Mouse (Mus musculus): ENCODE measurements around the gene Bend5. TPM values are rescaled to one million over a fixed set of nuclear protein-coding genes. Genes with fewer than 3 reads are reported as not detected.
A peak's percentile ranks its signal among the peaks of the same experiment; 100 is the strongest.

Bend5 gene
- total and polyA plus RNA-seq, 3 experiments = 15.6 to 21.8 (median 19.3) TPM

DNA sequence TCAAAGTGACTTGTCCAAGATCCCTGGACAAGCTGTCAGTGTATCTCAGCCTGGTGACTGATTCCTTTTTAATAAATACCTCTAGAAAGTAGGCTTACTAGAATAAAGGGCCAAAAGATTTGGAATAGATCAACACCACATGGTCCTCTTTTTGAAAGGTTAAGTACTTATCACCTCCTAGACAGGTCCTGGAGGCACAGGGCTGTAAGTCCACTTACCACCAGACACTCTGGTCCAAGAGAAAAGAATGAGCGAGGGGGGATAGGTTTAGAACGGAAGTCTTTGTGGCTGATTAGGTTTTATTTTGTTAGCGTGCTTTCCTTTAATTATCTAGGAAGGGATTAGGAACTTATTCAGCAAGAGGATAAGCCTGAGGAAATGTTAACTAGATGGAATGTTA is 1.7 kb downstream of the Bend5 start:
- peaks cover 13 to 62% of the 10 kb centered on the region in 2 experiments for H3K4me1 ChIP-seq (ENCODE audit: control insufficient read depth in 1 of 2, insufficient read depth in 2 of 2)
- peak overlapping the region; percentile 79 for H3K9ac ChIP-seq (ENCODE audit: insufficient read depth, low read depth)
- peak overlapping the region; percentile 85 for H3K4me2 ChIP-seq (ENCODE audit: insufficient read depth, low read depth, poor library complexity, severe bottlenecking)
- peaks cover 0 to 15% of the 10 kb centered on the region in 2 experiments for H3K36me3 ChIP-seq (replicated peaks in 1 of 2; ENCODE audit: control insufficient read depth in 1 of 2, insufficient read depth in 1 of 2, low read length in 1 of 2)
- peaks cover 26% of the 10 kb centered on the region for H3K27me3 ChIP-seq (replicated peaks)
- H3K9me3 ChIP-seq (replicated peaks; ENCODE audit: low read length) = no peaks in the 10 kb centered on the region
- dilution Hi-C loops (cut with MboI; ENCODE audit: extremely low pct_ligation_motif_present, extremely low pct_unique_long_range_greater_than_20kb, low sequenced_read_pairs) = no loop called here
- TF ChIP-seq ETS1 (conservative IDR thresholded peaks at IDR 0.05; ENCODE audit: low read depth, low read length) = no peak
- TF ChIP-seq MXI1 (IDR thresholded peaks at IDR 0.05; ENCODE audit: low read depth, low read length) = peak; percentile 23; the same call in 1 of the 2 replicates
- no peak for TF ChIP-seq EP300 (IDR thresholded peaks at IDR 0.05; ENCODE audit: low read length)
- TF ChIP-seq SIN3A (IDR thresholded peaks at IDR 0.05; ENCODE audit: low read length) = no peak
- no peak for TF ChIP-seq JUN (IDR thresholded peaks at IDR 0.05; ENCODE audit: insufficient read depth, low read depth, low read length)
- H3K27ac ChIP-seq (ENCODE audit: insufficient read depth, low read depth) = no peak overlapping the region
- H3K4me3 ChIP-seq (replicated peaks in 1 of 3; ENCODE audit: low read depth in 2 of 3, low read length in 2 of 3, poor library complexity in 1 of 3) = peak overlapping the region in 2 of 3 experiments; percentile 72 to 78
- DNase-seq (ENCODE audit: extremely low read depth) = no peak
- H3K79me2 ChIP-seq (replicated peaks; ENCODE audit: control insufficient read depth, extremely low read depth, insufficient read depth, poor library complexity, severe bottlenecking) = peaks cover 53% of the 10 kb centered on the region
- in situ Hi-C loops (cut with MboI; ENCODE audit: low pct_ligation_motif_present, low pct_unique_long_range_greater_than_20kb, low sequenced_read_pairs) = no loop called here

DNA sequence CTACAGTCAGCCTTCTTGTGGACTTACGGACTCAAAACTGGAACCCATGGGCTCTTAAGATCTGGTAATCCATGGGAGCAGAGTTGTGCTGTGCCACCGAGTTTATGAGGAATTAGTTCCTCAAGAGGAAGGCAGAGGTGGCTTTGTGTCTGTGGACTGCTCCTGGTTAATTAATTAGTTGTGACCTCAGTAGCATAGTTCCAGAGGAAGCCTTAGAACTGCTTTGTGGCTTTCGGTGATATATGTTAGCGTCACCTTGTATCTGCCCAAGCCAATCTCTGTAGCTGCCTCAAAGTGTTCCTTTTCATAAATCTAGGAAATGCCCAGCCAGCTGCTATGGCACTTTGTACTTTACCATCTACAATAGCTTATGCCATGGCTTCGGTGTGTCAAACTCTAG is 2.9 kb downstream of the Bend5 start:
- peak overlapping the region; percentile 85 for H3K4me2 ChIP-seq (ENCODE audit: insufficient read depth, low read depth, poor library complexity, severe bottlenecking)
- peaks cover 54% of the 10 kb centered on the region for H3K79me2 ChIP-seq (replicated peaks; ENCODE audit: control insufficient read depth, extremely low read depth, insufficient read depth, poor library complexity, severe bottlenecking)
- H3K4me1 ChIP-seq (ENCODE audit: control insufficient read depth in 1 of 2, insufficient read depth in 2 of 2) = peaks cover 19 to 74% of the 10 kb centered on the region in 2 experiments
- peak overlapping the region; percentile 79 for H3K9ac ChIP-seq (ENCODE audit: insufficient read depth, low read depth)
- no peaks in the 10 kb centered on the region for H3K9me3 ChIP-seq (replicated peaks; ENCODE audit: low read length)
- in situ Hi-C loops (cut with MboI; ENCODE audit: low pct_ligation_motif_present, low pct_unique_long_range_greater_than_20kb, low sequenced_read_pairs) = no loop called here
- DNase-seq (ENCODE audit: extremely low read depth) = no peak
- H3K27me3 ChIP-seq (replicated peaks) = peaks cover 20% of the 10 kb centered on the region
- peaks cover 0 to 15% of the 10 kb centered on the region in 2 experiments for H3K36me3 ChIP-seq (replicated peaks in 1 of 2; ENCODE audit: control insufficient read depth in 1 of 2, insufficient read depth in 1 of 2, low read length in 1 of 2)
- no peak overlapping the region for H3K4me3 ChIP-seq (replicated peaks in 1 of 3; ENCODE audit: low read depth in 2 of 3, low read length in 2 of 3, poor library complexity in 1 of 3)
- dilution Hi-C loops (cut with MboI; ENCODE audit: extremely low pct_ligation_motif_present, extremely low pct_unique_long_range_greater_than_20kb, low sequenced_read_pairs) = no loop called here
- TF ChIP-seq KAT2A (IDR thresholded peaks at IDR 0.05; ENCODE audit: insufficient replicate concordance, low read length) (no peak), MAFK (IDR thresholded peaks at IDR 0.05; ENCODE audit: insufficient replicate concordance, low read length) (no peak), ELF1 (IDR thresholded peaks at IDR 0.05; ENCODE audit: low read depth, low read length) (no peak), SIN3A (IDR thresholded peaks at IDR 0.05; ENCODE audit: low read length) (no peak; the same call in 1 of the 2 replicates), UBTF (IDR thresholded peaks at IDR 0.05; ENCODE audit: low read depth, low read length) (no peak), MXI1 (IDR thresholded peaks at IDR 0.05; ENCODE audit: low read depth, low read length) (no peak), MYC (IDR thresholded peaks at IDR 0.05; ENCODE audit: low read depth, low read length) (no peak), ZMIZ1 (IDR thresholded peaks at IDR 0.05; ENCODE audit: low read depth, low read length) (no peak), POLR2A (IDR thresholded peaks at IDR 0.05; ENCODE audit: low read depth, low read length) (no peak), USF2 (conservative IDR thresholded peaks at IDR 0.05; ENCODE audit: low read depth, low read length) (no peak), IRF4 (IDR thresholded peaks at IDR 0.05; ENCODE audit: low read depth, low read length) (no peak), ZNF384 (IDR thresholded peaks at IDR 0.05; ENCODE audit: low read depth, low read length) (no peak), POLR2AphosphoS2 (IDR thresholded peaks at IDR 0.05; ENCODE audit: low read depth, low read length) (no peak), MAX (IDR thresholded peaks at IDR 0.05; ENCODE audit: low read length) (no peak), CHD1 (IDR thresholded peaks at IDR 0.05; ENCODE audit: low read depth, low read length) (no peak), JUND (conservative IDR thresholded peaks at IDR 0.05; ENCODE audit: low read depth, low read length) (no peak), MEF2A (IDR thresholded peaks at IDR 0.05; ENCODE audit: borderline replicate concordance, low read depth, low read length) (no peak), BHLHE40 (IDR thresholded peaks at IDR 0.05; ENCODE audit: low read depth, low read length) (no peak), SMC3 (IDR thresholded peaks at IDR 0.05; ENCODE audit: low read depth, low read length) (no peak), RCOR1 (conservative IDR thresholded peaks at IDR 0.05; ENCODE audit: low read depth, low read length) (no peak)
- peak overlapping the region; percentile 45; the same call in 1 of the 2 replicates for H3K27ac ChIP-seq (ENCODE audit: insufficient read depth, low read depth)

Data from CH12.LX (cell line).